Mouse (Mus musculus) embryonic facial prominence, embryonic 11.5 days (tissue): ENCODE results near the gene Tnk2. TPM values are rescaled to one million over a fixed set of nuclear protein-coding genes. Genes with fewer than 3 reads are reported as not detected.

ENCODE experiments used
- ATAC-seq: fragments of 200-750 bp; cut with Nextera tagmentation; replicated peaks from 2 replicates; pipeline ENCODE4 v1.8.0; 2017; ENCODE audit warnings: low read depth; ENCODE audit not compliant: insufficient number of reproducible peaks, low FRiP score, low TSS enrichment
- DNase-seq: peaks from one replicate; pipeline ENCODE4 v3.0.0-alpha.2; 2015; ENCODE audit warnings: low spot score
- H3K27ac ChIP-seq: fragments of 300-500 bp; sonication (generic); replicated peaks from 2 replicates; pipeline ENCODE4 v1.5.1; 2014; ENCODE audit warnings: mild to moderate bottlenecking, low read depth, low read length, control low read depth
- H3K27me3 ChIP-seq: fragments of 300-500 bp; sonication (generic); 2 replicates; pipeline ENCODE4 v1.6.1; 2014; ENCODE audit warnings: mild to moderate bottlenecking, low read length, moderate library complexity, mixed read lengths; ENCODE audit not compliant: control insufficient read depth, insufficient read depth
- H3K36me3 ChIP-seq: fragments of 300-500 bp; sonication (generic); replicated peaks from 2 replicates; pipeline ENCODE4 v1.6.1; 2014; ENCODE audit warnings: low read depth, mild to moderate bottlenecking, low read length, moderate library complexity, mixed read lengths; ENCODE audit not compliant: control insufficient read depth, insufficient read depth
- H3K4me1 ChIP-seq: fragments of 300-500 bp; sonication (generic); 2 replicates; pipeline ENCODE4 v1.6.1; 2014; ENCODE audit warnings: low read length, mixed read lengths; ENCODE audit not compliant: control insufficient read depth, insufficient read depth
- H3K4me2 ChIP-seq: fragments of 300-500 bp; sonication (generic); 2 replicates; pipeline ENCODE4 v1.6.1; 2014; ENCODE audit warnings: low read depth, mild to moderate bottlenecking, control low read depth, low read length, moderate library complexity
- H3K4me3 ChIP-seq: fragments of 300-500 bp; sonication (generic); 2 replicates; pipeline ENCODE4 v1.5.1; 2014; ENCODE audit warnings: low read depth, low read length, control low read depth
- H3K9ac ChIP-seq: fragments of 300-500 bp; sonication (generic); replicated peaks from 2 replicates; pipeline ENCODE4 v1.6.1; 2014; ENCODE audit warnings: mild to moderate bottlenecking, control low read depth, low read length
- H3K9me3 ChIP-seq: fragments of 300-500 bp; sonication (generic); replicated peaks from 2 replicates; pipeline ENCODE4 v1.6.1; 2016; ENCODE audit warnings: mild to moderate bottlenecking, low read length, inconsistent platforms, mixed read lengths; ENCODE audit not compliant: control insufficient read depth
- WGBS: fragments of 180-500 bp; shearing (Covaris S2); extraction: QIAGEN DNeasy Blood & Tissue Kit; methylation state at CpG from one replicate; pipeline ENCODE4 v1.1.7; 2014; 5-methylcytosine and 5-hydroxymethylcytosine counted together
- polyA plus RNA-seq: library from polyadenylated mRNA; unstranded; fragments of >200 nt; fragmentation: Nextera tagmentation; extraction: Ambion mirVana; gene quantifications from 2 replicates; pipeline ENCODE4 v1.2.1, GENCODE M21; 2014

Tnk2 gene
- polyA plus RNA-seq, 1 experiment from 2014 or later = 5.8 TPM

DNA sequence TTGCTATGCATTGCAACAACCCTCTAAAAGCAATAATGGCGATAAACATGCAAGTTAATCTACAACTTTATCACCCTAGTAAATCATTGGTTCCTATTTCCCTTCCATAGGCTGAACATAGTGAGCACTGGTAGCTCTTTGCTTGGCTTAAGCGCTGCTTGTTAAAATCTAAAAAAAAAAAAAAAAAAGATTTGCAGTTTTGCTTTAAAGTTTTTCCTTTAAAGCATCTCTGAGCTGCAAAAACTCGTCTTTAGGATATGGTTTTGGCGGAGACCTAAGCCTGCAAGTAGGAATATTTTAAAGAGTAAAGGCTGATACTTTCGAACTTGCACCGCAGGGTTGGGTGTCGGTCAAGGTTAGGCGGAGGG, 35.3 kb upstream of the Tnk2 start:
- no peak for DNase-seq
- WGBS = 10% methylated on average over 8 of the region's 8 CpGs
- Histone ChIP-seq H3K27me3 (no peaks in the 10 kb centered on the region), H3K9me3 (no peaks in the 10 kb centered on the region), H3K9ac (no peak overlapping the region), H3K4me2 (peak overlapping the region; percentile 86), H3K27ac (no peak overlapping the region), H3K4me1 (no peaks in the 10 kb centered on the region), H3K4me3 (peak overlapping the region; percentile 85), H3K36me3 (no peaks in the 10 kb centered on the region)
- no peak for ATAC-seq

DNA sequence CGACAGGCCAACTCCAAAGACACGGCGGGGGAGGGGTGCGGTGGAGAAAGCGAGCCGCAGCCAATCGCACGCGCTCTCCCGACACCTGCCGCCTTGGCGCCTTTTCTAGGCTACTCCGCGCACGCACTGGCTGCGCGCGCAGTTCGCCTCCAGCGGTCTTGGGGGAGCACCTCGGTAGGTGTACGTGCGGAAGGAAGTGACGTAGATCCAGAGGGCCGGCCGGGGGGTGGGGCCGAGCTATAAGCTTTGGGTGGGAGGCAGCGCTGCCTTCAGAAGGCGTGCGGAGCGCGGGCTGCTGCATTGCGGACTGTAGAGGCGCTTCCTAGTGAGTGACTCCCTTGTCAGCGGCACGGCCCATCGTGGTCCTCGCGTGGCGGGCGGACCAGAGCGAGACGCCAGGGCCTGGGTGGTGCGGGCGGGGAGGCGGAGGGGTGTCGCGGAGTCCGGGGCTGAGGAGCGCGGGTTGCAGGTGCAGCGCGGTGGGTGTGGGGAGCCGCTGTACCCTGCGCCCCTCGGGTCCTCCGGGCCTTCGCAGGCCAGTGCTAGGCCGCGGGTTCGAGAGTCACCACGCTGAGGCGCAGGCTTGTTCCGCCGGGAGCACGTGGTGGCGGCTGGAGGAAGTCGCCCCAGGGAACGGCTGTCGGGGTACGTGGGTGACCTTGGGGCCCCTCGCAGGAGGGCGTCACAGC, 34.8 kb upstream of the Tnk2 start, which contains the start of gene Tfrc:
Gene Tfrc, plus strand, starts transcription at position 209 of the 689 bp plus-strand sequence.
- Histone ChIP-seq H3K4me2 (peak within 1 kb of the TSS; percentile 86), H3K4me1 (no peaks in the 10 kb centered on the region), H3K4me3 (peak within 1 kb of the TSS; percentile 85), H3K9ac (peak within 1 kb of the TSS; percentile 78), H3K27me3 (no peaks in the 10 kb centered on the region), H3K36me3 (no peaks in the 10 kb centered on the region), H3K9me3 (no peaks in the 10 kb centered on the region), H3K27ac (peak within 1 kb of the TSS; percentile 89)
- WGBS = under 1% methylated on average over 72 of the region's 73 CpGs
- DNase-seq (peak; percentile 100), ATAC-seq (peak; percentile 98)

DNA sequence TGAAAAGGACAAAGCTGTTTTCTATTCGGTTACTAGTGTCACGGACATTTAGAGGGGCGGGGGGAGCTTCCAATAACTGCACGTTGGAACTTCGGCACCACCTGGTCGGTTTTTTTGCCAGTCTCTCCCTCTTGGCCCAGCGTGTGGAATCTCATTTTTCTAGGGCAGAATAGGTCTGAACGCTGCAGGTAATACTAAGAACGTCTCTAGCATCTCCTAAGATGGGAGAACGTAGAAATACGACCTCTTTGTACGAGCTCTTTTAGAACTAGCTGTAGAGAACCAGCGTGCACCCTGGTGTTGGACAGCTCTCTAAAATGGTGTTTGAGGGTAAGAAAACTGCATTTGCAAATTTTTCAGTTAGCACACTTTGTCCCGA, 34.3 kb upstream of the Tnk2 start:
- H3K4me1 ChIP-seq = no peaks in the 10 kb centered on the region
- H3K4me2 ChIP-seq = peak overlapping the region; percentile 86
- DNase-seq (peak; percentile 30), ATAC-seq (no peak)
- peak overlapping the region; percentile 85 for H3K4me3 ChIP-seq
- H3K27ac ChIP-seq = peak overlapping the region; percentile 89; the same call in 1 of the 2 replicates
- no peaks in the 10 kb centered on the region for H3K27me3 ChIP-seq
- H3K9ac ChIP-seq = peak overlapping the region; percentile 78
- under 1% methylated on average over 14 of the region's 14 CpGs for WGBS
- H3K9me3 ChIP-seq = no peaks in the 10 kb centered on the region
- H3K36me3 ChIP-seq = peaks cover under 1% of the 10 kb centered on the region

DNA sequence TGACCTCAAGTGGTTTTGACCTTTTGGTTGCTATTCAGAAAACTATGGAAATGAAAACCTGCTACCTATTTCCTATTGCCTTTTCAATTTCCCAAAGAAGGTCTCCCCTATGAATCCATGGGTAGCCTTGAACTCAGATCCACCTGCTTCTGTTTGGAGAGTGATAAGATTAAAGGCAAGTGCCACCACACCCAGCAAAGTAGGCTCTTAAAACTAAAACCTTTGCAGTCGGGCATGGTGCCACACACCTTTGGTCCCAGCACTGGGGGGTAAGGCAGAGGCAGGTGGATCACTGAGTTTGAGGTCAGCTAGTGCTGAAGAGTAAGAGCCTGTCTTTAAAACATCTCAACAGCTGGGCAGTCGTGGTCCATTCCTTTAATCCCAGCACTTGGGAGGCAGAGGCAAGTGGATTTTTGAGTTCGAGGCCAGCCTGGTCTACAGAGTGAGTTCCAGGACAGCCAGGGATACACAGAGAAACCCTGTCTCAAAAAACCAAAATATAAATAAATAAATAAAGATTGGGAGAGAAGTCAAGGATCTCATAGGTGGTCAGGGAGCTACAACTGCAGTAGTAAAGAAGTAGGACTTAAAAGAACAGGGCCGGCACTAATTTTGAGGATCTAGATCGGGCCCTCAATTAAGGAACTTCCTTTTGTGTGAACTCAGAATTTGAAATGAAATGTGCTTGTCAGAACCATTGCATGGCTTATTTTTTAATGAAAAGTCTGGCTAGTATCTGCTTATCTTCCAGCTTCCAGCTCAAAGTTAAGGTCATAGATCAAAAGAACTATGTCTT, 33.0 kb upstream of the Tnk2 start:
- Histone ChIP-seq H3K9ac (no peak overlapping the region), H3K27me3 (no peaks in the 10 kb centered on the region), H3K36me3 (peaks cover 3% of the 10 kb centered on the region), H3K9me3 (no peaks in the 10 kb centered on the region), H3K4me2 (no peak overlapping the region), H3K4me1 (no peaks in the 10 kb centered on the region), H3K27ac (no peak overlapping the region), H3K4me3 (peak overlapping the region; percentile 85; the same call in 1 of the 2 replicates)
- WGBS = 76% methylated on average over 5 of the region's 5 CpGs
- ATAC-seq (no peak), DNase-seq (no peak)

DNA sequence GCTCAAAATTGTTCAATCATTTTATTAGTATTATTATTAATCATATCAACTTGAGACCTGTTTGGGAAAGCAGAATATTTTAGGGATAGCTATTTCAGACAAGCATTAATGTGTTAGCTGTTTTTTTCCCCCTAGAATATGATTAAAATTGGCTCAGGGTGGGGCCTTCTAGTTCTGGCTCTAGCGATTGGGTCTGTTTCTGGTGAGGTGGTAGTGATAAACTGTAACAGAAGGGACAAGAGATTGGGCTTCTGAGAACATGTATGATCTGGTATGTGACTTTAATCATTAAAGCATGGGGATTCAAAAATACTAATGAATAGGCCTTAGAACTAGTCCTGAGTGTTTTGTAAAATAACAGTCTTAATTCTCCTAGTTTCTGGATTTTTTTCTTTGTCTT, 31.6 kb upstream of the Tnk2 start:
- H3K36me3 ChIP-seq = peaks cover 3% of the 10 kb centered on the region

DNA sequence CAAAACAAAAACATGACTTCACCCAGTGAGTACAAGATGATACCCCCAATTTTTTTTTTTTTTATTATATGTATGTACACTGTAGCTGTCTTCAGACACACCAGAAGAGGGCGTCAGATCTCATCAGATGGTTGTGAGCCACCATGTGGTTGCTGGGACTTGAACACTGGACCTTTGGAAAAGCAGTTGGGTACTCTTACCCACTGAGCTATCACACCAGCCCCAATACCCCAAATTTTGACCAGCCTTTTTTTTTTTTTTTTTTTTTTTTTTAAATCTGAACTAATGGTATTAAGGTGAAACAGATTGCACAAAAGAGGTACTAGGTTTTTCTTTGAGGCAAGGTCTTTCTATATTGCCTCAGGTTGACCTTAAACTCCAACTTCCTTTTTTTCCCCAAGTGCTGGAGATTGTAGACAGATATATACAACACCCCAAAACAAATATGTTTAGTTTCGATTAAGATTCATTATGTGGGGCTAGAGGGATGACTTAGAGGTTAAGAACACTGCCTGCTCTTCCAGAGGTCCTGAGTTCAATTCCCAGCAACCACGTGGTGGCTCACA, 30.3 kb upstream of the Tnk2 start:
- no peak overlapping the region for H3K4me3 ChIP-seq
- H3K4me1 ChIP-seq = no peaks in the 10 kb centered on the region
- no peak overlapping the region for H3K27ac ChIP-seq
- H3K4me2 ChIP-seq = no peak overlapping the region
- WGBS = 76% methylated on average over 3 of the region's 3 CpGs
- H3K9me3 ChIP-seq = no peaks in the 10 kb centered on the region
- ATAC-seq (no peak), DNase-seq (no peak)
- H3K27me3 ChIP-seq = no peaks in the 10 kb centered on the region
- no peak overlapping the region for H3K9ac ChIP-seq
- H3K36me3 ChIP-seq = peaks cover 3% of the 10 kb centered on the region

More for the DNA sequence above, 31.6 kb upstream of the Tnk2 start:
- Histone ChIP-seq H3K27ac (no peak overlapping the region), H3K4me3 (no peak overlapping the region), H3K9me3 (no peaks in the 10 kb centered on the region), H3K9ac (no peak overlapping the region), H3K4me2 (no peak overlapping the region), H3K27me3 (no peaks in the 10 kb centered on the region), H3K4me1 (no peaks in the 10 kb centered on the region)
- DNase-seq = no peak
- no peak for ATAC-seq
- 91% methylated on average over 1 of the region's 1 CpGs for WGBS

DNA sequence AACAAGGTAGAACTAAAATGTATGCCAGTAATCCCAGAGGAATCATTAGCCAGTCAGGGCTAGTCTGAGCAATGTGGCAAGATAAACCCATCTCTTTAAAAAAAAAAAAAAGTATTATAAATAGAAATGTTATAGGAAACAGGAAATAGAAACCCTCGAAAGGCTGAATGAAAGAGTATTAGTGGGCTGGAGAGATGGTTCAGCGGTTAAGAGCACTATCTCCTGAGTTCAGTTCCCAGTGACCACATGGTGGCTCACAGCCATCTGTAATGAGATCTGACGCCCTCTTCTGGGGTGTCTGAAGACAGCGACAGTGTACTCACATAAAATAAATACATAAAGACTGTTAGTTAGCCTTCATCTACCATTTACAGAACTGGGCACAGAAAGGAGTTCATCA, 29.6 kb upstream of the Tnk2 start:
- DNase-seq = no peak
- 68% methylated on average over 4 of the region's 4 CpGs for WGBS
- Histone ChIP-seq H3K9me3 (no peaks in the 10 kb centered on the region), H3K27me3 (no peaks in the 10 kb centered on the region), H3K27ac (no peak overlapping the region), H3K4me3 (no peak overlapping the region), H3K4me1 (no peaks in the 10 kb centered on the region), H3K36me3 (peaks cover 3% of the 10 kb centered on the region), H3K9ac (no peak overlapping the region), H3K4me2 (no peak overlapping the region)
- no peak for ATAC-seq

DNA sequence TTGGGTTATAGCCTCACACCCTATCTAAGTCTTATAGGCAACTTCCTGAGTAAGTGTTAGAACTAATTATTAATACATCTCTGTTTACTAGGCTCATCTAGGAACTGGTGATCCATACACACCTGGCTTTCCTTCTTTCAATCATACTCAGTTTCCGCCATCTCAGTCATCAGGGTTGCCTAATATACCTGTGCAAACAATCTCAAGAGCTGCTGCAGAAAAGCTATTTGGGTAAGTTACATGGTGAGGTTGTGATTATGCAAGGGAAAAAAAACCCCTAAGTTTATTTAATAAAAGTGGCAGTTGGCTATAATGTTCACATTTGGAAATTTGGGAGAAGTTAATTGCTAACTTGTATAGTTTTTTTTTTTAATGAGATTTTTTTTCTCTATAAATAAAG, 24.7 kb upstream of the Tnk2 start:
- WGBS = 92% methylated on average over 1 of the region's 1 CpGs
- H3K27ac ChIP-seq = no peak overlapping the region
- no peak overlapping the region for H3K4me3 ChIP-seq
- no peak overlapping the region for H3K4me2 ChIP-seq
- no peak overlapping the region for H3K9ac ChIP-seq
- H3K36me3 ChIP-seq = peaks cover 3% of the 10 kb centered on the region
- no peak for DNase-seq
- ATAC-seq = no peak
- H3K4me1 ChIP-seq = no peaks in the 10 kb centered on the region
- H3K27me3 ChIP-seq = no peaks in the 10 kb centered on the region
- H3K9me3 ChIP-seq = no peaks in the 10 kb centered on the region
